Mouse (Mus musculus) urinary bladder, postnatal 36 days (tissue): Measurements from ENCODE around the gene BC025446.
"Not testable (repeated sequence)": the region's sequence is repeated elsewhere in the genome, so short reads cannot be mapped to it uniquely, and the experiment has no call there.

Source experiments
- DNase-seq, 2 experiments: peaks; one replicate each; pipeline ENCODE4 v3.0.0; 2022; ENCODE audit warnings: low spot score in 2 of 2, mixed read lengths in 1 of 2

The BC025446 gene

DNA sequence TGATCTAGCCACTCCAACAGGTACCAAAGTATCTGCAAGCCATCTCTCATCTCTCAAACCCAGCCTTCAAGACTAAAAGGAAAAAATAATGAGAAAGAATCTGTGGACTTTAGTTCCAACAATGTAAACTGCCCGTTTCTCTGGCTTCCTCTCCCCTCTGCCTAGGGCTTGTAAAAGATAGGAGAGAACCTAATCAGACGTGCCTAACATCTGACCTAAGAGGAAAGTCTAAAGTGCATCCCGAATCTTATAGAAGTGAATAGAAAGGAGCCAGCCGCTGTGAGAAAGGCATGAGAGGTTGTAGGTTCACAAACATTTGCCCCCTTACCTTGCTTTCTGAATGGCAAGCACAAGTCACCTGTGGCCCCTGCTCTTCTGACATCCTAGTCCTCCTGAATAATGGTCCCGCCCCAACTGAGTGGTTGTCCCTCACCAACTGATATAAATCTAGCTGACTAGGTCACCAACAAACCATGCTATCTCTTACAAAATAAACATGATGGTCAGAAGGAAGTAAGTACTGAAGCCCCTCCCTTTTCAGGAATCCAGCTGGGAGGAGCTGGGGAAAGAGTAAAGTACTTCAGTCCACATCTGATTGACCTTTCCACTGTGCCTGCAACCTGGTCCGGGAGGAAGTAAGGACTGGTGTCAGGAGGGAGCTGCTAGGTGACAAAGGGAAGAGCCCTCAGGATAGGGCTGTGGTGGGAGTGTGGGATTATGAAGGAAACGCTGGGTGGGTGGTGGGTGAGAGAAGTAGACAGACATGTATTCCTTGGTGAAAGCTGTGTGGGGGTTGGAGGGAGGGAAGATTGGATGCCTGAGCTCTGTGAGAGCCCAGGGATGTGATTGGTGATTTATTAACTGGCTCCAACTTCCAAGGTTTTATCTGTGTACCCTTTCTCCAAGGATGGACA lies at the start of gene BC025446:
Gene BC025446 (plus strand): TSS at position 599 of the 914 bp plus-strand sequence.
- DNase-seq: no peak

DNA sequence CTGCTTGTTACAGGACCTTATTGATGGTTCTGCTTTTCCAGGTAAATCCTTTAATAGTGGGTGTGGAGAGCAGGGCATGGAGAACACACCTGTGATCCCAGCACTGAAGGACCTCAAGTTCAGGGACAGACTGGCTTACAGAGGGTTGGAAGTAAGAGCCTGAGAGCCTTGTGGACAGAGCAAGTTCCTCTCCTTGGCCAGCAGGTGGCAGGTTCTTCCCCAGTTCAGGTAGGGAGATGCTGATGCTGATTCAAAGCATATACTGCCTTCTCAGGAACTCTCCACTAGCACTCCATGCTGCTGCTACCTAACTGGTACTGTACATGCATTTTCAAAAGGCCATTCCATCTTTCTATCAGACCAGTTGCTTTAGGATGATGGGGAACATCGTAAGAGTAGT lies 40.7 kb upstream of the BC025446 start:
- DNase-seq: peak; percentile 7 to 26

GRCm38 (mm10) chr15:75186291-75186690 lies 29.9 kb upstream of the BC025446 start:
- DNase-seq: no peak

DNA sequence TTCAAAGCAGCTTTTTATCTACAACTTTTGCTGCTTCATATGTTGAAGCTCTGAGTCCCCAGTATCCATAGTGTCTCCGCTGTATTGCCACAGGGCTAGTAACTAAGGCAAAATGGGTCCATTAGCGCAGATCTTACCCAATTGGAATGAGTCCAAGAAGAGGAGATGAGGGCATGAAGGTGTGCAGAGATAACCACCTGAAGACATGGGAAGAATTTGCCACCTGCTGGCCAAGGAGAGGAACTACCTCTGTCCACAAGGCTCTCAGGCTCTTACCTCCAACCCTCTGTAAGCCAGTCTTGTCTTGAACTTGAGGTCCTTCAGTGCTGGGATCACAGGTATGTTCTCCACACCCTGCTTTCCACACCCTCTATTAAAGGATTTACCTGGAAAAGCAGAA lies 27.1 kb upstream of the BC025446 start:
- DNase-seq: no peak

GRCm38 (mm10) chr15:75190560-75190959 lies 25.6 kb upstream of the BC025446 start:
- DNase-seq: not testable (repeated sequence)

- DNase-seq: no peak
Observed at GRCm38 (mm10) chr15:75216831-75217230, 655 bp downstream of the BC025446 start.

GRCm38 (mm10) chr15:75221942-75222341 lies 5.8 kb downstream of the BC025446 start:
- DNase-seq: no peak

DNA sequence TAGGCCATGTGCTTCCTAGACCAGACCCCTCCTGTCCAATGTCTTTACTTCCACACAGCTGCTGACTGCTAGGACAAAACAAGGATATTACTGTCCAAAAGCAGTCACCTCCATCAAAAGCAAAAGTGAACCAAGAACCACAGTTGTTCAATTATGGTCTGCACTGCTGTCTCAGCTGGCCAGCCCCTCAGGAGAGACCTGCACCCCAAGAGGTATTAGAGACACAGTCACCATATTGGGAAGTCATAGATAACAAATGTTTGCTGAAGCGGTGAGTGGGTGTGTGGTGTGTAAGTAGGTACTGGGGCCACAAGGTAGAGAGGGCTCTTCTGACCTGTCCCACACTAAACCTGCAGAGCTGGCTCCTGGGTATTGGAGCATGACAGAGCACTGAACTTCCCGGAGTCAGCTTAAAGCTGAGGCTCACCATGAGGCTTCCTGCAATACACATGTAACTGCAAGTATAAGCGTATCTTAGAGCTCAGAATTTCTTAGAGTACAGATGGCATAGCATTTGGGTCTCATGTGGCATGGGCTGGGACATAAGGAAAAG lies 21.6 kb downstream of the BC025446 start:
- DNase-seq: no peak

GRCm38 (mm10) chr15:75240558-75240957 lies 24.4 kb downstream of the BC025446 start:
- DNase-seq: no peak

GRCm38 (mm10) chr15:75242756-75243640 lies 26.8 kb downstream of the BC025446 start:
- no peak for DNase-seq

DNA sequence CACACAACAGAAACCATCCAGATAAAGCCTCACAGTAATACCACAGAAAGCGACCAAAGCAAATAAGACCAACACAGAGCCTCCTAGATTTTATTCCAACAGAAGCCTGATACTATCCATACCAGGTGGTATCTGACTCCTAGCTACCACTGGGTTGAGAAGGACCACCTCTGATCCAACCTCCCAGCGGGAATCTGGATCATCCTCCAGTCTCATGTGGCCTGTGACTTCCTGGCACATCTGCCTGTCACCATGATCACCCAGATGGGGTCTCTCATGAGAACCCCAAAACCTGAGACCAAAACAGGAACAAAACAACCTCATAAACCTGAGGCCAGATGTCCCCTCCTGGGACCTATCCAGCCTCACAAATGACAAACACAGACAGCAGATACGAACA lies 38.5 kb downstream of the BC025446 start:
- no peak for DNase-seq

- no peak for DNase-seq
Observed at GRCm38 (mm10) chr15:75265863-75266262, 49.7 kb downstream of the BC025446 start.

DNA sequence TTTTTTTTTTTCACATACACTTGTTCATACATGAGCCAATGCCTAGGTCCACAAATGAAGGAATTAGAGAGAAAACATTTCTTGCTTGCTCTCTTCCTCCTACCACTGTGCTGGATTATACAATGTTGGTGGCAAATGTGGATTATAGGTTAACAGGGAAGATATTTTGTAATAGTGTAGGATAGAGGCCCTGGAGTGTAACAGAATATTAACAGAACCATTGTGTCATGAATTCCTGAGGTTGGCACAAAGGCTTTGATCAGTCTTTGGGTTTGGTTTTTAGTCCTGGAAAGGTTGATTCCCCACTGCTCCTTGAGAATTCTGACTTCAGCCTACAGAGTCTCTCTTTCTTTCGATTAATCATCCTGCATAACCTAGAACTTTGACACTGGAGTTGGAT lies 50.5 kb downstream of the BC025446 start:
- no peak for DNase-seq

- DNase-seq: no peak
Observed at GRCm38 (mm10) chr15:75268121-75268520, 51.9 kb downstream of the BC025446 start, which contains the start of gene Ly6f. Gene Ly6f, plus strand, starts transcription at chr15:75268421.

GRCm38 (mm10) chr15:75268916-75269829 lies 53.0 kb downstream of the BC025446 start:
- no peak for DNase-seq

DNA sequence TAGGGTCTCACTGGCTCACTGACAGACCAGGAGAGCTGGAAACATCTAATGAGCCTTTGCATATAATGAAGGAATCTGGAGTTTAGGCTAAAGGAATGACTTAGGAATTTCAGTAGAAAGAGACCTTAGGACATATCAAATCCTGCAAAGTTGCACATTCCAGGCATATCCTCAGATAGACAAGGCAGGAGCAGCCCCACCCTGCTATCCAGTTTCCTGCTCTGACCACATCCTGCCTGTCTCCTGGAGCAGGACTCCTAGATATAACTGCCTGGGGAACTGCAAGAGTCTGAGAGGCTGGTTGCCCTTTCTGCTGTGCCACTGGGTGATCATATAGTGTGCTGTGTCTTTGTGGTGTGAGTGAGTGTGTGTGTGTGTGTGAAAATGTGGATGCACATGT lies 54.0 kb downstream of the BC025446 start:
- DNase-seq: no peak

DNA sequence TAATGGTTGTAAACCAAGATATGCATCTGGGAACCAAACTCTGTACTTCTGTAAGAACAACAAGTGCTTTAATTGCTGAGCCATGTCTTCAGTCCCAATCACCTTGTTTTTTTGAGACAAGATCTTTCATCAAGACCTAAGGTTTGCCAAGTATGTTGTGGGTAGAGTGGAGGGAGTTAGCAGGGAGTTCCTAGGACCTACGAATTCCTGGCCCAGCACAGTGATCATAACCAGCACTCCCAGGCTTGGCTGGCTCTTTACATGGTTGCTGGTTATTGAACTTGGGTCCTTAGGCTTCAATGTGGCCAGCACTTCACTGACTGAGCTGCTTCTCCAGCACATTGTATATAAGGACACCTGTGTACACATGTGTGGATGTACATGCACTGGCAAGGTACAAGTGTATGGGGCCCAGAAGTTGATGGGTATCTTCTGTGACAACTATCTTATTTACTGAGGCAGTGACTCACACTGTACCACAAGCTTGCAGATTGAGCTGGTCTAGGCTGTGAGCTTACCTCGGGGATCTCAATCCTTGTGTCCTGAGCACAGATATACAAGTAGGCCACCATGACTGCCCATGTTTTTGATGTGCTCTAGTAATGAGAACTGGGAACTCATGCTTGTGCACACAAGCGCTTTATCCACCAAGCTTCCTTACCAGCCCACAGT lies 54.7 kb downstream of the BC025446 start:
- no peak for DNase-seq

GRCm38 (mm10) chr15:75271426-75271825 lies 55.2 kb downstream of the BC025446 start:
- no peak for DNase-seq

GRCm38 (mm10) chr15:75271891-75272290 lies 55.7 kb downstream of the BC025446 start:
- DNase-seq: no peak
